Mouse (Mus musculus) left cerebral cortex, adult 8-10 months (tissue): ENCODE measurements at regions not wholly inside any gene's neighbourhood (a gene's known extent, or its start where the extent isn't known, plus 50 kb on each side); places are given as distances from the start of the nearest gene placed in this dataset.

Source experiments
- DNase-seq, 2 experiments: peaks; one replicate each; pipeline ENCODE4 v3.0.0; 2022; ENCODE audit warnings: low spot score in 2 of 2

DNA sequence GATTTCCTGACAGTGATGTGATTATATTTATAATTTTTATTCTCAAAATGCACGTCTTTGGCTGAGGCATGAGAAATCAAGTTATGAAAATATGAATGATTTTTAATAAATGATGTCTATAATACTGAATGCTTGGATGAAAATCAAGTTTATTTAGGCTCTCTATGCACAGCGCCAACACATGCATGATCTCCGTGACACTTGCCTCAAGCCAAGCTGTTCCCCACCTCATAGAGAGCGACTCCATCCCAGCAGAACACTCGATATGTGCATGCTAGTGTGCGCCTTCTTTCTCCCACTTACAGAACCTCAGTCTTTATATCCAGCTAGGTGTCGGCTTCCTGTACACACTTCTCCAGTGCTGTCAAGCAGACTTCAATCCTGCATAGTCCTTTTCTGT, 139.8 kb upstream of the Gm9833 start:
- DNase-seq: no peak

DNA sequence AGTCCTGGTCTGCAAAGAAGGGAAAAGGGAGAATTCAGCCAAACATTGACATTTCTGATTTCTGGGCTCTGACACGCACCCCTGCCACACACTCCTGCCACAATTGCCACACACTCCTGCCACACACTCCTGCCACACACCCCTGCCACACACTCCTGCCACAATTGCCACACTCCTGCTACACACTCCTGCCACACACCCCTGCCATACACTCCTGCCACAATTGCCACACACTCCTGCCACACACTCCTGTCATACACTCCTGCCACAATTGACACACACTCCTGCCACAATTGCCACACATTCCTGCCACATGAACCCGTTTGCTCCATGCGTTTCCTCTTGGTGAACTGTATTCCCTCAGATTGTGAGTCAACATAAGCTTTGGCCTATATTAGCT, 130.0 kb upstream of the Gm9833 start:
- DNase-seq: no peak

DNA sequence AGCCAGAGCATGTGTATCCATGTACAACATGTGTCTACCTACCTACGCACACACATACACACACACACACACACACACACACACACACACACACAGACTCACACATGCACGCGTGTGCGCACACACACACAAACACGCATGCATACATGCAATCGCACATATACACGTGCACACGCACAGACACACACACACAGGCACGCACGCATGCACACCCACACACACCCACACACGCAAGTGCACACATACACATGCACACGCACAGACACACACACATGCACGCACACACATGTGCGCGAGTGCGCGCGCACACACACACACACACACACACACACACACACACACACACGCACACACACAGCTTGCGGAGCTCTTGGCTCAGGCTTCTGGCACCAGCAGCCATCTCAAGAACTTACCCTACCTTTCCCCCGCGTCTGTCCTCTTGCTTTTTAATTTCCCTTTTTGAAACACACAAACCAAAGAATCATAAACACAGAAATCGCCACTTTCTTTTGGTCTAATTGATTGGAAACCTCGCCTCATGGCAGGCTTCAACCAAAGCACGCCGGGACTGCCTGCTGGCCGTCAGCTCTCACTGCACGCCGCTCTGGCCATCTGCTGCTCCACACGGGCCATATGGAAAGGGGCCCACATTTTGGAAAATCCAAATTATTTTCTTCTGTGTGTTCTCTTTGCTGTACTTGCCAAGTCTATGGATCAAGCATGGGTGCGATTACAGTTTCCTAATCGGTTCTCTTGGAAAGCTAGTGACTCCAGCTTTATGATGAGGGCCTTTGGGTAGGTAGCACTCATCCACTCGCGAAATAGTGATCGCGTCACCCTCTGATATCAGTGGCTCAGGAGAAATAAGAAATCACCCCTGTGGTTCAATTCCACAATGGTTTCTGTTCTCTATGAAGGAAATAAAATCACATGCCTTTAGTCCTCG, 127.9 kb upstream of the Gm9833 start:
- no peak for DNase-seq

DNA sequence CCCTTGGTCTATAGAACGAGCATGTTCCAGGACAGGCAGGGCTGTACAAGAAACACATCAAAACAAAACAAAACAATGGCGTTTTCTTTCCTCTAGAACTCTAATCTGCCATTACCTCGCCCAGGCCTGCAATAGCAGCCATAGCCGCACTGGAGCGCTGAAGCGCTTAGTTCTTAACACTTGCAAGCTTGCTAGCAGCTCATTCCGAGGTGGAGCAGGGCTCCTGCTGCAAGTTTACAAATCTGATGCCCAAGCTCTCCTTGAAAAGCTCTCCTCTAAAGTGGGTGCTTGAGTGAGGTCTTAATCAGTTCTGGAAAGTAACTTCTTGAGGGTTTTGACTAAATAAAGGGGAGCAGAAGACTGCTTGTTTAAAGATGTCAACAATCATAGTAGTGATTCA, 127.2 kb upstream of the Gm9833 start:
- no peak for DNase-seq
